Mouse (Mus musculus) limb, embryonic 13.5 days (tissue): Measurements from ENCODE around the gene Terb2. TPM values are rescaled to one million over a fixed set of nuclear protein-coding genes. Genes with fewer than 3 reads are reported as not detected.
A peak's percentile ranks its signal among the peaks of the same experiment; 100 is the strongest.

ENCODE experiments used
- ATAC-seq: fragments of 200-750 bp; cut with Nextera tagmentation; 2 replicates; pipeline ENCODE4 v1.8.0; 2017; ENCODE audit warnings: low read depth, moderate number of reproducible peaks, moderate TSS enrichment; ENCODE audit not compliant: low FRiP score
- H3K27ac ChIP-seq: fragments of 300-500 bp; sonication (generic); 2 replicates; pipeline ENCODE4 v1.5.1; 2015; ENCODE audit warnings: inconsistent platforms, mild to moderate bottlenecking, moderate library complexity
- H3K27me3 ChIP-seq: fragments of 300-500 bp; sonication (generic); 2 replicates; pipeline ENCODE4 v1.6.1; 2015; ENCODE audit warnings: mild to moderate bottlenecking, inconsistent platforms
- H3K36me3 ChIP-seq: fragments of 300-500 bp; sonication (generic); 2 replicates; pipeline ENCODE4 v1.6.1; 2015; ENCODE audit warnings: inconsistent platforms, mild to moderate bottlenecking, moderate library complexity
- H3K4me1 ChIP-seq: fragments of 300-500 bp; sonication (generic); 2 replicates; pipeline ENCODE4 v1.6.1; 2015; ENCODE audit warnings: inconsistent platforms
- H3K4me2 ChIP-seq: fragments of 300-500 bp; sonication (generic); replicated peaks from 2 replicates; pipeline ENCODE4 v1.6.1; 2015; ENCODE audit warnings: inconsistent platforms, mild to moderate bottlenecking, moderate library complexity
- H3K4me3 ChIP-seq: fragments of 300-500 bp; sonication (generic); 2 replicates; pipeline ENCODE4 v1.5.1; 2015; ENCODE audit warnings: moderate library complexity, mild to moderate bottlenecking, inconsistent platforms
- H3K9ac ChIP-seq: fragments of 300-500 bp; sonication (generic); 2 replicates; pipeline ENCODE4 v1.6.1; 2015; ENCODE audit warnings: mild to moderate bottlenecking, inconsistent platforms
- H3K9me3 ChIP-seq: fragments of 300-500 bp; sonication (generic); 2 replicates; pipeline ENCODE4 v1.6.1; 2016; ENCODE audit warnings: inconsistent platforms
- WGBS: fragments of 180-500 bp; shearing (Covaris S2); methylation state at CpG from one replicate; pipeline ENCODE4 v1.1.7; 2015; 5-methylcytosine and 5-hydroxymethylcytosine counted together
- polyA plus RNA-seq: library from polyadenylated mRNA; unstranded; fragments of >200 nt; fragmentation: Nextera tagmentation; extraction: Ambion mirVana; gene quantifications from 2 replicates; pipeline ENCODE4 v1.2.1, GENCODE M21; 2015

The Terb2 gene
- polyA plus RNA-seq, 1 experiment from 2014 or later, result not detected

GRCm38 (mm10) chr2:122237891-122238470, 51.9 kb downstream of the Terb2 start:
- no peak for ATAC-seq
- H3K9me3 ChIP-seq, result no peaks in the 10 kb centered on the region
- H3K36me3 ChIP-seq, result no peaks in the 10 kb centered on the region

GRCm38 (mm10) chr2:122240735-122241134, 54.7 kb downstream of the Terb2 start:
- Histone ChIP-seq H3K27me3 (no peaks in the 10 kb centered on the region), H3K4me3 (no peak overlapping the region), H3K27ac (no peak overlapping the region), H3K4me2 (no peak overlapping the region), H3K36me3 (no peaks in the 10 kb centered on the region), H3K4me1 (no peaks in the 10 kb centered on the region), H3K9me3 (no peaks in the 10 kb centered on the region), H3K9ac (no peak overlapping the region)
- no peak for ATAC-seq

More at GRCm38 (mm10) chr2:122237891-122238470, 51.9 kb downstream of the Terb2 start:
- H3K27me3 ChIP-seq, result no peaks in the 10 kb centered on the region
- peaks cover 10% of the 10 kb centered on the region for H3K4me1 ChIP-seq
- H3K9ac ChIP-seq, result no peak overlapping the region
- no peak overlapping the region for H3K27ac ChIP-seq
- 94% methylated on average over 2 of the region's 2 CpGs for WGBS
- H3K4me2 ChIP-seq, result no peak overlapping the region
- no peak overlapping the region for H3K4me3 ChIP-seq

GRCm38 (mm10) chr2:122241226-122241625, 55.2 kb downstream of the Terb2 start:
- H3K4me3 ChIP-seq, result no peak overlapping the region
- H3K4me2 ChIP-seq, result no peak overlapping the region
- no peaks in the 10 kb centered on the region for H3K9me3 ChIP-seq
- ATAC-seq, result no peak
- WGBS, result 86% methylated on average over 4 of the region's 4 CpGs
- H3K36me3 ChIP-seq, result no peaks in the 10 kb centered on the region
- H3K4me1 ChIP-seq, result no peaks in the 10 kb centered on the region
- H3K27ac ChIP-seq, result no peak overlapping the region
- no peak overlapping the region for H3K9ac ChIP-seq
- no peaks in the 10 kb centered on the region for H3K27me3 ChIP-seq

- Histone ChIP-seq H3K9me3 (no peaks in the 10 kb centered on the region), H3K27me3 (no peaks in the 10 kb centered on the region), H3K4me3 (no peak overlapping the region), H3K36me3 (no peaks in the 10 kb centered on the region), H3K4me2 (no peak overlapping the region), H3K9ac (no peak overlapping the region), H3K4me1 (no peaks in the 10 kb centered on the region), H3K27ac (no peak overlapping the region)
- WGBS, result 70% methylated on average over 6 of the region's 6 CpGs
- ATAC-seq, result no peak
Observed at GRCm38 (mm10) chr2:122241935-122242334, 55.9 kb downstream of the Terb2 start.

- ATAC-seq, result peak; percentile 35; the same call in 1 of the 2 replicates
- no peaks in the 10 kb centered on the region for H3K4me1 ChIP-seq
- H3K9me3 ChIP-seq, result no peaks in the 10 kb centered on the region
- H3K4me3 ChIP-seq, result no peak overlapping the region
- no peak overlapping the region for H3K27ac ChIP-seq
- H3K9ac ChIP-seq, result no peak overlapping the region
- WGBS, result 9% methylated on average over 3 of the region's 3 CpGs
- no peaks in the 10 kb centered on the region for H3K27me3 ChIP-seq
- H3K4me2 ChIP-seq, result no peak overlapping the region
- no peaks in the 10 kb centered on the region for H3K36me3 ChIP-seq
Observed at GRCm38 (mm10) chr2:122243671-122244131, 57.6 kb downstream of the Terb2 start.

- H3K36me3 ChIP-seq, result no peaks in the 10 kb centered on the region
- no peak for ATAC-seq
- H3K27ac ChIP-seq, result no peak overlapping the region
- no peaks in the 10 kb centered on the region for H3K27me3 ChIP-seq
- H3K9me3 ChIP-seq, result no peaks in the 10 kb centered on the region
- no peak overlapping the region for H3K4me3 ChIP-seq
- 88% methylated on average over 10 of the region's 10 CpGs for WGBS
- H3K4me2 ChIP-seq, result no peak overlapping the region
- no peak overlapping the region for H3K9ac ChIP-seq
- H3K4me1 ChIP-seq, result no peaks in the 10 kb centered on the region
Observed at GRCm38 (mm10) chr2:122247786-122248185, 61.7 kb downstream of the Terb2 start.

- no peak overlapping the region for H3K9ac ChIP-seq
- no peaks in the 10 kb centered on the region for H3K27me3 ChIP-seq
- H3K4me1 ChIP-seq, result no peaks in the 10 kb centered on the region
- 94% methylated on average over 5 of the region's 5 CpGs for WGBS
- H3K36me3 ChIP-seq, result 0 out of 2 replicates have a peak, but pooled peaks cover 3% of the 10 kb centered on the region
- H3K4me2 ChIP-seq, result no peak overlapping the region
- no peak overlapping the region for H3K27ac ChIP-seq
- ATAC-seq, result no peak
- no peak overlapping the region for H3K4me3 ChIP-seq
- no peaks in the 10 kb centered on the region for H3K9me3 ChIP-seq
Observed at GRCm38 (mm10) chr2:122255997-122256396, 69.9 kb downstream of the Terb2 start.

Other genes starting within 250 kb of the Terb2 start
- gene Ctdspl2, start 230.3 kb upstream of the Terb2 start, polyA plus RNA-seq, result 70.1 and 70.8 TPM in 2 replicates
- 0.11 and 0.15 TPM in 2 replicates for gene Mageb3, start 230.2 kb upstream of the Terb2 start, polyA plus RNA-seq
- 12.2 and 12.9 TPM in 2 replicates for gene Eif3j1, start 157.7 kb upstream of the Terb2 start, polyA plus RNA-seq
- gene Spg11, start 67.9 kb upstream of the Terb2 start, polyA plus RNA-seq, result 8.1 and 9.4 TPM in 2 replicates
- 212 and 235 TPM in 2 replicates for gene B2m, start 38.6 kb upstream of the Terb2 start, polyA plus RNA-seq
- 0.14 TPM in 1 of 2 replicates, not detected in the other for gene Trim69, start 25.6 kb upstream of the Terb2 start, polyA plus RNA-seq
- 0.08 TPM in 1 of 2 replicates, not detected in the other for gene Patl2, start 83 bp upstream of the Terb2 start, polyA plus RNA-seq
- gene Sord, start 48.5 kb downstream of the Terb2 start, polyA plus RNA-seq, result 22.7 and 22.9 TPM in 2 replicates
- 0.03 and 0.08 TPM in 2 replicates for gene Duox2, start 112.2 kb downstream of the Terb2 start, polyA plus RNA-seq
- 0.20 and 0.26 TPM in 2 replicates for gene Duoxa2, start 112.6 kb downstream of the Terb2 start, polyA plus RNA-seq
- gene Duoxa1, start 127.5 kb downstream of the Terb2 start, polyA plus RNA-seq, result 1.7 and 3.5 TPM in 2 replicates
- gene Duox1, start 129.4 kb downstream of the Terb2 start, polyA plus RNA-seq, result 0.74 and 0.87 TPM in 2 replicates
- gene Shf, start 182.9 kb downstream of the Terb2 start, polyA plus RNA-seq, result 4.2 and 6.0 TPM in 2 replicates
- 0.15 and 0.29 TPM in 2 replicates for gene Slc28a2, start 240.2 kb downstream of the Terb2 start, polyA plus RNA-seq